Mouse (Mus musculus): ENCODE data around the gene Ppp1r7. TPM values are rescaled to one million over a fixed set of nuclear protein-coding genes. Genes with fewer than 3 reads are reported as not detected.

Ppp1r7 gene
- polyA plus RNA-seq, 1 experiment from 2014 or later, result 50.5 TPM

DNA sequence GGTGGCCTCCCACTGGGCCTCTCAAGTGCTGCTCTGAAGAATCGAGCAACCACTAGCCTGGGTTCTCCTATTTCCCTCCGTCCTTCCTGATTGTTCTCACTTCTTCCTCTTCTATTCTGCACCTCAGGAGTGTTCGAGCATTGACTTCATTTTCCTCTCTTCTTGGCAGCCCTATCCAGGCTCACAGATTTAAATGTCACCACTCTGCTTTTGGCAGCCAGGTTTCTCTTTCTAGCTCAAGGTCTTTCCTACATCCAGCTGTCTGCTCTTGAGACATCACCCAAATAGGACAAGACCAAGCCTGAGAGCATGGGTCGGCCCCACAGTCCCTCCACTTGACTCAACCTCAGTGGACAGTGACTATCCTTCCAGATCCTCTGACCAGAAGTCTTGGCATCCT is 20.0 kb downstream of the Ppp1r7 start:
- no peaks in the 10 kb centered on the region for H3K27me3 ChIP-seq
- no peak for ATAC-seq (ENCODE audit: low read depth)
- H3K36me3 ChIP-seq, result peaks cover 92% of the 10 kb centered on the region
- no peaks in the 10 kb centered on the region for H3K9me3 ChIP-seq
- H3K4me2 ChIP-seq, result no peak overlapping the region
- no peak overlapping the region for H3K9ac ChIP-seq
- H3K27ac ChIP-seq (replicated peaks), result no peak overlapping the region
- no peaks in the 10 kb centered on the region for H3K4me1 ChIP-seq (replicated peaks)
- WGBS, result 87% methylated on average over 4 of the region's 4 CpGs
- no peak overlapping the region for H3K4me3 ChIP-seq

DNA sequence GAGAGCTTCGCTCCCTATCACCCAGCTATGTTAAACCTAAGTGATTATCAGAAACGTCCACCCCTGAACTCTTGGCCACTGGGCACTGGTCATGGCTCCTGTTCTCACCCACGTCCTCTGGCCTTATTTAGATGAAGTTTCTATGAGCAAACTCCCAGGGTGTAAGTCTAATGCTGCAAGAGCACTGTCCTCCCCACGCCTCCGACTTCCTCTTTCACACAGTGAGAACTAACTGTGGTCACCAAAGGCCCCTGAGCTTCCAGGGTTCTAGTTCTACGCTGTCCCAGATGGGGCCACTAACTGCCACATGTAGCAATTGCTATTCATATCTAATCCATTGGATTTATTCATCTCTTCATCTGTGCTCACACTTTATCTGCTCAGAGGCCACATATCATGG is 23.0 kb downstream of the Ppp1r7 start:
- Histone ChIP-seq H3K9me3 (no peaks in the 10 kb centered on the region), H3K27ac (replicated peaks) (no peak overlapping the region), H3K4me1 (replicated peaks) (no peaks in the 10 kb centered on the region), H3K9ac (no peak overlapping the region), H3K27me3 (no peaks in the 10 kb centered on the region), H3K4me2 (no peak overlapping the region), H3K36me3 (peaks cover 71% of the 10 kb centered on the region), H3K4me3 (no peak overlapping the region)
- no peak for ATAC-seq (ENCODE audit: low read depth)
- WGBS, result 98% methylated on average over 6 of the region's 6 CpGs

DNA sequence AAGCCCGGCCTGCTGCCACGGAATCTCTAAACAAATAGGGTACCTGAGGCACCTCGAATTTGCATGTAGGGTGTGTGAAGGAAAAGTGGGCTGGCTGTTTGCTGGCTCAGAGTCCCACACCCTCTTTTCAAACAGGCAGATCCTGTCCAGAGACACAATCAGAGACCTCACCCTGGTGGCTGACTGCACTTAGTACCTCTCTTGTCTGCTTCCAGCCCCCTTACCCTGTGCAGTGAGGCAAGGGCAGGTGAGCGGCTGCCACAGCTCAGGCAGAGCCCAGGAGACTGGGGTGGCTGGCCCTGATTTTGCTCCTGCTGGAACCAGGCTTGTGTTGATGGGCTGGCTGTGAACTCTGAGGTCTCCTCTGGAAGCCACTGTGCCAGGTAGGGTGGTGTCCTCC is 31.0 kb downstream of the Ppp1r7 start, which contains the start of gene Ano7:
Ano7 (plus strand) TSS at position 266 of the 400 bp plus-strand sequence.
- no peak for ATAC-seq (ENCODE audit: low read depth)
- no peak within 1 kb of the TSS for H3K9ac ChIP-seq
- WGBS, result 83% methylated on average over 4 of the region's 4 CpGs
- H3K27ac ChIP-seq (replicated peaks), result no peak within 1 kb of the TSS
- 0 out of 2 replicates have a peak, but pooled peaks cover 6% of the 10 kb centered on the region for H3K36me3 ChIP-seq
- H3K4me2 ChIP-seq, result no peak within 1 kb of the TSS
- H3K27me3 ChIP-seq, result no peaks in the 10 kb centered on the region
- H3K9me3 ChIP-seq, result no peaks in the 10 kb centered on the region
- no peak within 1 kb of the TSS for H3K4me3 ChIP-seq
- H3K4me1 ChIP-seq (replicated peaks), result no peaks in the 10 kb centered on the region

DNA sequence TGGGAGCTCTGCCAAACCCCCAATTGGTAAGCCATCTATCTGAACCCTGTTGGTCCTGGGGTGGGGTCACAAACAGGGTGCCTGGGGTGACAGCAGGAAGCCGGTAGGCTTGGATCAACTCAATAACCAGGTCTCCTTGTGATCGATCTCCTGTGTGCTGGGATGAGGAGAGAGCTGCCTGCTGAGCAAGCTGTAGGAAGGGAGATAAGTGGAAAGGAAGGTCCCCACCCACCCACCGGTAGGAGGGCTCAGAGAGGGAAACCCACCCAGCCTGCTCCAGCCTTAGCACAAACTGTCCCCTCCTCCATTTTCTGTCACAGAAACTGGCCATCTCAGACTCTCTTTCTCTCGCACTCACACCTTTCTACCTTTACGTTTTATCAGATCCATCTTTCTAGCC is 34.7 kb downstream of the Ppp1r7 start:
- H3K4me3 ChIP-seq, result no peak overlapping the region
- no peak overlapping the region for H3K27ac ChIP-seq (replicated peaks)
- no peaks in the 10 kb centered on the region for H3K9me3 ChIP-seq
- H3K4me1 ChIP-seq (replicated peaks), result no peaks in the 10 kb centered on the region
- no peaks in the 10 kb centered on the region for H3K27me3 ChIP-seq
- ATAC-seq (ENCODE audit: low read depth), result no peak
- no peak overlapping the region for H3K9ac ChIP-seq
- WGBS, result 76% methylated on average over 5 of the region's 5 CpGs
- no peak overlapping the region for H3K4me2 ChIP-seq
- no peaks in the 10 kb centered on the region for H3K36me3 ChIP-seq

DNA sequence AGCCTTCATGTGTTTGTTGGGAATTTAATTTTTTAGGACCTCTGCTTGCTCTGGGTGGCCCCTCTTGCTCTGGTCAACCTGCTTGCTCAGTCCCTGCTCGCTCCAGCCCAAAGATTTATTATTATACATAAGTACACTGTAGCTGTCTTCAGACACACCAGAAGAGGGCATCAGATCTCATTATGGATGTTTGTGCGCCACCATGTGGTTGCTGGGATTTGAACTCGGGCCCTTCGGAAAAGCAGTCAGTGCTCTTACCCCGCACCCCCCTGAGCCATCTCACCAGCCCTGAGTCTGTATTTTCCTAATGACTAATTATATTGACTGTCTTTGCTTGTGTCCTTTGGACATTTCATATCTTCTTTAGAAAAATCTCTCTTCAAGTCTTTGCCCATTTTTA is 36.5 kb downstream of the Ppp1r7 start:
- no peaks in the 10 kb centered on the region for H3K27me3 ChIP-seq
- WGBS, result 77% methylated on average over 5 of the region's 5 CpGs
- ATAC-seq (ENCODE audit: low read depth), result no peak
- no peaks in the 10 kb centered on the region for H3K4me1 ChIP-seq (replicated peaks)
- no peak overlapping the region for H3K9ac ChIP-seq
- no peak overlapping the region for H3K4me2 ChIP-seq
- no peaks in the 10 kb centered on the region for H3K9me3 ChIP-seq
- no peak overlapping the region for H3K4me3 ChIP-seq
- H3K27ac ChIP-seq (replicated peaks), result no peak overlapping the region
- H3K36me3 ChIP-seq, result no peaks in the 10 kb centered on the region

DNA sequence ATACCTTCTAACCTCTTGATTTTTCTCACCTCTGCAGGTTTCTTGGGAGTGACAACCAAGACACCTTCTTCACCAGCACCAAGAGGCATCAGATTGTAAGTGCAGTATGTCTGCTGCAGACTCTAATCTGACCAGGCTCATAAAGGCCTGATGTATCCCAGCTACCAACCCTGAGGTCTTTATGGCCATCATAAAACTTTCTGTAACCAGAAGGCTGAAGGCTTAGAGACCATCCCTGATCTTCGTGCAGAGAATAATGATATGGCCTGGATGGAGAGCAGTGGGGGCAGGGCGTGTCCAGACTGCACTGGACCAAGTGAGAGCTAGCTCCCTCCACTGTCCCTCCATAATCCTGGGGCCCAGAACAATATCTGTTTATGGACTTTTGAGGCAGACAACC is 44.5 kb downstream of the Ppp1r7 start:
- no peak overlapping the region for H3K4me3 ChIP-seq
- H3K27me3 ChIP-seq, result no peaks in the 10 kb centered on the region
- no peaks in the 10 kb centered on the region for H3K9me3 ChIP-seq
- no peak for ATAC-seq (ENCODE audit: low read depth)
- no peak overlapping the region for H3K27ac ChIP-seq (replicated peaks)
- no peaks in the 10 kb centered on the region for H3K36me3 ChIP-seq
- 42% methylated on average over 2 of the region's 2 CpGs for WGBS
- H3K9ac ChIP-seq, result no peak overlapping the region
- no peak overlapping the region for H3K4me2 ChIP-seq
- H3K4me1 ChIP-seq (replicated peaks), result no peaks in the 10 kb centered on the region

DNA sequence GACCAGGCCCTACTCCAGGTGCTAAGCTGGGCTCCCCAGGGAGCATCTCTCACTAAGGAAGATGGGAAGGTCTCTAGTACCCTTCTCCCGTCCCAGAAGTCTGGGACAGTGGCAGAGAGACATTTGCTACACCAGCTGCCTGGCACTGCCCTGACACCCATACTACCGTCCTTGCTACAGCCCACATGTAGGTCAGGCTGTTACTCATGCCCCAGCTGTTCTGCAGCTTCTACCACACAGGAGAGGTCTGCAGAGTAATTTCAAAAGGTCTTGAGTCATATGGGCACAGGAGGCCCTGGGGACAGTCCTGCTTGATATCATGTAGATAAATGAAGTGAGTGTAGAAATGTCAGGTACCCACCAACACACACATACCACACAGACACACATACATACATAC is 46.3 kb downstream of the Ppp1r7 start:
- 72% methylated on average over 2 of the region's 2 CpGs for WGBS
- H3K27me3 ChIP-seq, result no peaks in the 10 kb centered on the region

DNA sequence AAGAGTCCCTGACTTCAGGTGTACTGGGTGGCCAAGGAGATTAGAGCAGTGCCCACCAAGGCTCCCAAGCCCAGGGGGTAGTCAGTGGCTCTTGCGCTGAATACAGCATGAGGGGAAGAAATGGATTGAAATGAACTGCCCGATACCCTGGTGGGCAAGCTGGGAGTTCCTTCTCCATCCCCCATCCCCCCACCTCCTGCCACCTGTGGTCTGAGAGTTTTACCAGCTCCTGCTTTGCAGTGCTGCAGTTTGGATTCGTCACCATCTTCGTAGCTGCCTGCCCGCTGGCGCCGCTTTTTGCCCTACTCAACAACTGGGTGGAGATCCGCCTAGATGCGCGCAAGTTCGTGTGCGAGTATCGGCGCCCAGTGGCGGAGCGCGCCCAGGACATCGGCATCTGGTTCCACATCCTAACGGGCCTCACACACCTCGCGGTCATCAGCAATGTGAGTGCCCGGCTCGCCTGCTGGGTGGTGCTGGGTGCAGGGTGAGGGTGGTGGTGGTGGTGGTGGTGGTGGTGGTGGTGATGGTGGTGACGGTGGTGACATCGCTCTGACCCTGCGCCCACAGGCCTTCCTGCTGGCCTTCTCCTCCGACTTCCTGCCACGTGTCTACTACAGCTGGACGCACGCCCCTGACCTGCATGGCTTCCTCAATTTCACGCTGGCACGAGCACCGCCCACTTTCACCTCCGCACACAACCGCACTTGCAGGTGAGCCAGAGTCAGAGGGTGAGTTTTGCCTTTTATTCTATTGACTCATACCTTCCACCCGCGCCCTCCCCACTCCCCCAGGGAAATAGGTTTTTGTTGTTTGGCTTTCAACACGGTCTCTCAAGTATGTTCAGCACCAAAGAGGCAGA is 58.8 kb downstream of the Ppp1r7 start:
- Histone ChIP-seq H3K27me3 (no peaks in the 10 kb centered on the region), H3K4me1 (replicated peaks) (no peaks in the 10 kb centered on the region), H3K4me2 (peak overlapping the region; percentile 45), H3K27ac (replicated peaks) (no peak overlapping the region), H3K9me3 (no peaks in the 10 kb centered on the region), H3K9ac (no peak overlapping the region), H3K4me3 (peak overlapping the region; percentile 12), H3K36me3 (peaks cover 10% of the 10 kb centered on the region)
- no peak for ATAC-seq (ENCODE audit: low read depth)
- 24% methylated on average over 38 of the region's 38 CpGs for WGBS

More for the DNA sequence above, 46.3 kb downstream of the Ppp1r7 start:
- no peak for ATAC-seq (ENCODE audit: low read depth)
- Histone ChIP-seq H3K9me3 (no peaks in the 10 kb centered on the region), H3K4me1 (replicated peaks) (no peaks in the 10 kb centered on the region), H3K27ac (replicated peaks) (no peak overlapping the region), H3K36me3 (no peaks in the 10 kb centered on the region), H3K9ac (no peak overlapping the region), H3K4me2 (no peak overlapping the region), H3K4me3 (no peak overlapping the region)

DNA sequence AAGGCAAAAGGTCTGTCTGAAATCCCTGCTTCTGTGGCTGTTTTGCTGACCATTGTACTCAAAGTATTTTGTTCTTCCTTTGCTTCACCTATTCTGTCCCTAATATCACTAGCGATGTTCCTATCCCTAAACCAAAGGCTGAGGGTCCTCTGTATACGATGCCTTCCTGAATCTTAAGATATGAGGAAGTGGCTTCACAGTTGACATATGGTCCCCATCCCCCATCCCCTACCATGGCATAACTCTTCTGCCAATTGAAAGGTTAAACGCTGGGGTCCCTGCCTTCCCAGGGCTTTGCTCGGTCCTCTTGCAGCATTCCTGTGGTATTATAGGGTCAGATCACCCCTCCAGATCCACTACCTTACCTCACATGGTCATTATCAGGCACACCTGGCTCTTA is 60.7 kb downstream of the Ppp1r7 start:
- Histone ChIP-seq H3K9me3 (no peaks in the 10 kb centered on the region), H3K27ac (replicated peaks) (no peak overlapping the region), H3K4me3 (no peak overlapping the region), H3K36me3 (peaks cover 30% of the 10 kb centered on the region), H3K4me2 (no peak overlapping the region), H3K27me3 (no peaks in the 10 kb centered on the region), H3K9ac (no peak overlapping the region), H3K4me1 (replicated peaks) (no peaks in the 10 kb centered on the region)
- WGBS, result 79% methylated on average over 4 of the region's 4 CpGs
- ATAC-seq (ENCODE audit: low read depth), result no peak

Small RNA genes lying within 50 kb of the gene (microRNA-seq; reads per million reads assigned to microRNA genes)
- gene Mir6345 (not detected), gene Mir6902 (not detected)

Other genes starting within 250 kb of the Ppp1r7 start
- gene Kif1a, start 240.9 kb upstream of the Ppp1r7 start, polyA plus RNA-seq (2015; fragmentation: Nextera tagmentation; extraction: Ambion mirVana), result 302 and 303 TPM in 2 replicates
- gene Agxt, start 207.6 kb upstream of the Ppp1r7 start, polyA plus RNA-seq (2015; fragmentation: Nextera tagmentation; extraction: Ambion mirVana), result not detected in 2 replicates
- 0.29 TPM in 1 of 2 replicates, not detected in the other for gene 2310007B03Rik, start 181.9 kb upstream of the Ppp1r7 start, polyA plus RNA-seq (2015; fragmentation: Nextera tagmentation; extraction: Ambion mirVana)
- 0.21 and 0.35 TPM in 2 replicates for gene Crocc2, start 174.1 kb upstream of the Ppp1r7 start, polyA plus RNA-seq (2015; fragmentation: Nextera tagmentation; extraction: Ambion mirVana)
- 10.2 and 11.5 TPM in 2 replicates for gene Sned1, start 107.0 kb upstream of the Ppp1r7 start, polyA plus RNA-seq (2015; fragmentation: Nextera tagmentation; extraction: Ambion mirVana)
- 33.2 and 37.2 TPM in 2 replicates for gene Mterf4, start 36.9 kb upstream of the Ppp1r7 start, polyA plus RNA-seq (2015; fragmentation: Nextera tagmentation; extraction: Ambion mirVana)
- gene Pask, start 628 bp downstream of the Ppp1r7 start, polyA plus RNA-seq (2015; fragmentation: Nextera tagmentation; extraction: Ambion mirVana), result 4.6 and 7.1 TPM in 2 replicates
- 0.12 and 0.28 TPM in 2 replicates for gene Ano7, start 31.1 kb downstream of the Ppp1r7 start, polyA plus RNA-seq (2015; fragmentation: Nextera tagmentation; extraction: Ambion mirVana)
- 83.9 and 85.7 TPM in 2 replicates for gene Hdlbp, start 136.0 kb downstream of the Ppp1r7 start, polyA plus RNA-seq (2015; fragmentation: Nextera tagmentation; extraction: Ambion mirVana)
- gene Farp2, start 169.2 kb downstream of the Ppp1r7 start, polyA plus RNA-seq (2015; fragmentation: Nextera tagmentation; extraction: Ambion mirVana), result 6.3 and 6.5 TPM in 2 replicates